Mouse (Mus musculus): ENCODE results near the gene Uevld. TPM values are rescaled to one million over a fixed set of nuclear protein-coding genes. Genes with fewer than 3 reads are reported as not detected.
A peak's percentile ranks its signal among the peaks of the same experiment; 100 is the strongest.

The Uevld gene
- polyA plus RNA-seq, 1 experiment, result 1.3 TPM

DNA sequence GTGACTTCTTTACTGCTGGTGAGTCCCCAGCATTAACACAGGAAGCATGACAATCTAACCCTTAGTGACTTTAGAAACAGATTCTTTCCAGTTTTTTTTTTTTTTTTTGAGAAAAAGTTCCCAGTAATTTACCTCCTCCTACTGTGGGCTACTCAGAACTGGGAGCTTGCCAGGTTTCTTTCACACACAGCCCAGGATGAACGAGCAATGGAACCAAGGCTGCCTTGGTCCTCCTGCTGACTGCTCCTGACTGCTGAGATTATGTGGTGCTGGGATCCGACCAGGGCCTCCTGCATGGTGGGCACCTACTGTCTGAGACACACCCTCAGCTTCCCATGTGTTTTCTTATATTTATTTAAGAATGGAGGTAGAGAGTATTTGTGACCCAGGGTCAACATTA, 28.7 kb upstream of the Uevld start:
- peaks cover 8% of the 10 kb centered on the region; the same call in 1 of the 2 replicates for H3K36me3 ChIP-seq (ENCODE audit: control insufficient read depth, insufficient read depth, low read length)
- H3K27ac ChIP-seq (ENCODE audit: insufficient read depth, low read length), result peak overlapping the region; percentile 10; the same call in 1 of the 2 replicates
- H3K4me3 ChIP-seq (ENCODE audit: extremely low read depth, insufficient read depth, insufficient read length), result no peak overlapping the region
- H3K4me1 ChIP-seq (ENCODE audit: control insufficient read depth, insufficient read depth, insufficient read length), result 0 out of 2 replicates have a peak, but pooled peaks cover 3% of the 10 kb centered on the region
- WGBS, result 61% methylated on average over 2 of the region's 2 CpGs
- no peak for DNase-seq (ENCODE audit: low read depth in 1 of 2, low spot score in 2 of 2)
- H3K27me3 ChIP-seq (ENCODE audit: control insufficient read depth, insufficient read depth, low read length), result no peaks in the 10 kb centered on the region
- TF ChIP-seq CTCF (IDR thresholded peaks at IDR 0.05; ENCODE audit: extremely low read depth, insufficient read depth, insufficient read length, insufficient replicate concordance), result no peak
- TF ChIP-seq POLR2A (IDR thresholded peaks at IDR 0.05; ENCODE audit: low read depth, low read length), result no peak

DNA sequence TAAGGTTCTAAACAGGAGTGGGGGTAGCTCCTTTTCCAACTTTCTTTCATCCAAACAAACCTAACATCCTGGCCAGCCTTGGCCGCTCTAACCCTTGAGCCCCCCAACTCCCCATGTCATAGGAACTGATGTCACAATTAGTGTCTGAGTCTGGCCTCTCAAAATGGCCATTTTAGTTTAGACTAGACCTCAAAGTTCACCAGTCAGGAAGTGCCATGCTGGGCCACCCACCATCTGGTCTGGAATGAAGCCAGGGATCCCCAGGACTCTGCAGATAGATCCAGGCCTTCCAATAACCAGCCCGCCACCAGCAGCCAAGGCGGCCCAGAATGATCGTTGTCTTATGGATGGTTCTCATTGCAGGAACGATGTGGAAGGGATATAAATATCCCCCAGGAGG, 28.3 kb upstream of the Uevld start:
- no peak for DNase-seq (ENCODE audit: low read depth in 1 of 2, low spot score in 2 of 2)
- 70% methylated on average over 5 of the region's 5 CpGs for WGBS

DNA sequence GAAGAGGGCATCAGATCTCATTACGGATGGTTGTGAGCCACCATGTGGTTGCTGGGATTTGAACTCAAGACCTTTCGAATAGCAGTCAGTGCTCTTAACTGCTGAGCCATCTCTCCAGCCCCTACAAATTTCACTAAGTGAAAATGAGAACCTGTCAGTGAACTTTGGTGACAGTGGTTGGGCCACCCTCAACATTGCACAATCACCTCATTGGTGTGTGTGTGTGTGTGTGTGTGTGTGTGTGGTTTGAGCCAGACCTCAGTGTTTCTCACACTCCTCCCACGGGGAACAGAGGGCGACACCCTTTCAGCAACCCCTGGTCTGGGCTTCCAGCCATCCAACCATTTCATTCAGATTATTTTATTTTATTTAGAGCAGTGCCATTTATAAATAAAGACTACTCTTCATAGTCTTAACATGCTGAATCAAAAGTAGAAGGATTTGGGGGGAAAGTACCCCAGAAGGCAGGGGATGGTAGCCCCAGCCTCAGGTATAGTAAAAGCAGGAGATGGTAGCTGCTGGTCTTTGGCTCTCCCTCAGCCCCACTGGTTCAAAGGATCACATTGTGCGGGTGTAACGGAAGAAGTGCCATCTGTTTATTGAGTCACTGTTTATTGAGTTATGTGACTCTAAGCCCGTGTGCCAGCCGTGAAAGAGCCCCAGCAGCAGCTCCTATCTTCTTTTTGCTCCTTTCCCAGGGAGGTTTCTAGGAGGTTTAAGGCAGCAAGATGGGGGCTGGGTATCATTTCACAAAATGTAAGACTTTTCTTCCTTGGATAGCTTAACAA, 27.6 kb upstream of the Uevld start:
- H3K27me3 ChIP-seq (ENCODE audit: control insufficient read depth, insufficient read depth, low read length), result no peaks in the 10 kb centered on the region
- H3K27ac ChIP-seq (ENCODE audit: insufficient read depth, low read length), result no peak overlapping the region
- no peak for TF ChIP-seq CTCF (IDR thresholded peaks at IDR 0.05; ENCODE audit: extremely low read depth, insufficient read depth, insufficient read length, insufficient replicate concordance)
- TF ChIP-seq POLR2A (IDR thresholded peaks at IDR 0.05; ENCODE audit: low read depth, low read length), result no peak
- 69% methylated on average over 8 of the region's 8 CpGs for WGBS
- DNase-seq (ENCODE audit: low read depth in 1 of 2, low spot score in 2 of 2), result no peak
- H3K36me3 ChIP-seq (ENCODE audit: control insufficient read depth, insufficient read depth, low read length), result peaks cover 5% of the 10 kb centered on the region; the same call in 1 of the 2 replicates
- 0 out of 2 replicates have a peak, but pooled peaks cover 3% of the 10 kb centered on the region for H3K4me1 ChIP-seq (ENCODE audit: control insufficient read depth, insufficient read depth, insufficient read length)
- no peak overlapping the region for H3K4me3 ChIP-seq (ENCODE audit: extremely low read depth, insufficient read depth, insufficient read length)

More for the DNA sequence above, 28.3 kb upstream of the Uevld start:
- Histone ChIP-seq H3K36me3 (ENCODE audit: control insufficient read depth, insufficient read depth, low read length) (peaks cover 5% of the 10 kb centered on the region; the same call in 1 of the 2 replicates), H3K27ac (ENCODE audit: insufficient read depth, low read length) (no peak overlapping the region), H3K4me1 (ENCODE audit: control insufficient read depth, insufficient read depth, insufficient read length) (0 out of 2 replicates have a peak, but pooled peaks cover 3% of the 10 kb centered on the region), H3K4me3 (ENCODE audit: extremely low read depth, insufficient read depth, insufficient read length) (no peak overlapping the region), H3K27me3 (ENCODE audit: control insufficient read depth, insufficient read depth, low read length) (no peaks in the 10 kb centered on the region)
- TF ChIP-seq CTCF (IDR thresholded peaks at IDR 0.05; ENCODE audit: extremely low read depth, insufficient read depth, insufficient read length, insufficient replicate concordance) (no peak), POLR2A (IDR thresholded peaks at IDR 0.05; ENCODE audit: low read depth, low read length) (no peak)

DNA sequence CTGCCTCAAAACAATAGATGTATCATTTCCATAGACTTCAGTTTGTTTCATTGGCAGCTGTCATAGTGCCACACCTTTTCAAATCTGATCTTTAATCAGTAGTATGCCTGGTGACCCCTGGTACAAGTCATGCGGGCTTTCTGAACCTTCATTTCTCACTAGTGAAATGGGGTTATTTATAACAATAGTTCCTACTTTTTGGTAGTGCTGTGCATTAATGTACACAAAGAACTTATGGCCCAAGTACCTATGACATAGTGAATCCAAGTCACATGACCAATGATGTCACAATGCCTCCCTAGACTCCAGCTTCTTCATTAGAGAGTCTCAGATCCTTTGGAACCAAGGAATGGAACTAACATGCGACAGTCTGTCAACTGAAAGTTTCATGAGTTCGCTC, 25.0 kb upstream of the Uevld start, which contains the start of gene Gm9999:
Gene Gm9999, plus strand, starts transcription at position 301 of the 400 bp plus-strand sequence.
- TF ChIP-seq CTCF (IDR thresholded peaks at IDR 0.05; ENCODE audit: extremely low read depth, insufficient read depth, insufficient read length, insufficient replicate concordance) (no peak), POLR2A (IDR thresholded peaks at IDR 0.05; ENCODE audit: low read depth, low read length) (no peak)
- H3K36me3 ChIP-seq (ENCODE audit: control insufficient read depth, insufficient read depth, low read length), result no peaks in the 10 kb centered on the region
- DNase-seq (ENCODE audit: low read depth in 1 of 2, low spot score in 2 of 2), result no peak
- H3K4me3 ChIP-seq (ENCODE audit: extremely low read depth, insufficient read depth, insufficient read length), result no peak within 1 kb of the TSS
- H3K4me1 ChIP-seq (ENCODE audit: control insufficient read depth, insufficient read depth, insufficient read length), result 0 out of 2 replicates have a peak, but pooled peaks cover 3% of the 10 kb centered on the region
- no peak within 1 kb of the TSS for H3K27ac ChIP-seq (ENCODE audit: insufficient read depth, low read length)
- WGBS, result 84% methylated on average over 3 of the region's 3 CpGs
- H3K27me3 ChIP-seq (ENCODE audit: control insufficient read depth, insufficient read depth, low read length), result no peaks in the 10 kb centered on the region

DNA sequence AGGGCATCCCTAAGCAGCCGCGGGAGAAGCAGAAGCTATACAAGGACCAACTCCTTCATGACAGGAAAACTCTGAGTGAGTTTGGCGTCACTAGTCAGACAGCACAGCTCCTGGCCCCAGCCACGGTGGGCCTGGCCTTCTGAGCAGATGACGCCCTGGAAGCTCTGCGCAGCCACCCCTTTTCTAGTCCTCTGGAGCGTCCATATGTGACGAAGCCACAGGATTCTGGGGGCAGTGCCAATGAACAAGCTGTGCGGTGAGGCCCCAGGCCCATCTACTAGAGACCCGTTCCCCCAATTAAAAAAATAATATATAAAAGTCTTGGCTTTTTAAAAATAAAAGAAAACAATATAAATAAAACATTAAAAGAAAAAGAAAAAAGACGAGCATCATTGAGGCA, 17.1 kb upstream of the Uevld start:
- no peak for DNase-seq (ENCODE audit: low read depth in 1 of 2, low spot score in 2 of 2)
- H3K4me1 ChIP-seq (ENCODE audit: control insufficient read depth, insufficient read depth, insufficient read length), result no peaks in the 10 kb centered on the region
- TF ChIP-seq POLR2A (IDR thresholded peaks at IDR 0.05; ENCODE audit: low read depth, low read length) (no peak), CTCF (IDR thresholded peaks at IDR 0.05; ENCODE audit: extremely low read depth, insufficient read depth, insufficient read length, insufficient replicate concordance) (no peak)
- WGBS, result 91% methylated on average over 11 of the region's 11 CpGs
- H3K27ac ChIP-seq (ENCODE audit: insufficient read depth, low read length), result no peak overlapping the region
- no peak overlapping the region for H3K4me3 ChIP-seq (ENCODE audit: extremely low read depth, insufficient read depth, insufficient read length)
- H3K36me3 ChIP-seq (ENCODE audit: control insufficient read depth, insufficient read depth, low read length), result no peaks in the 10 kb centered on the region
- no peaks in the 10 kb centered on the region for H3K27me3 ChIP-seq (ENCODE audit: control insufficient read depth, insufficient read depth, low read length)

DNA sequence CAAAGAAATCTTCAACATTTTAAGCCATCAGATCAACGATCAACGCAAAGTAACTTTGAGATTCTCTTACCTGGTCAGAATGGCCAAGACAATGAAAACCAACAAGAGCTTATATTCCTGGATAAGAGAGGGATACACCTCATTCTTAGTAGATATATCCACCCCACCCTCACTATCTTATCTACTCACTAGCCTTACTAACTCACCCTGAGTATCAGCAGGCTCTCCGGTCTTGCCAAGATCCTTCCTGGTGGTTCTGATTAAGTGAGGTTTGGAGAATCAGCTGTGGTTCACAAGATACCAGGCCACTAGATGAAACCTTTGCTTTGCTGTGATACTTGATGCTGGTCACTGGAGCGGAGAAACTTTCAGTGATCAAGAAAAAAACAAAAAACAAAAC, 16.3 kb upstream of the Uevld start:
- no peak for TF ChIP-seq CTCF (IDR thresholded peaks at IDR 0.05; ENCODE audit: extremely low read depth, insufficient read depth, insufficient read length, insufficient replicate concordance)
- TF ChIP-seq POLR2A (IDR thresholded peaks at IDR 0.05; ENCODE audit: low read depth, low read length), result no peak
- no peak overlapping the region for H3K4me3 ChIP-seq (ENCODE audit: extremely low read depth, insufficient read depth, insufficient read length)
- DNase-seq (ENCODE audit: low read depth in 1 of 2, low spot score in 2 of 2), result no peak
- 92% methylated on average over 4 of the region's 4 CpGs for WGBS
- no peak overlapping the region for H3K27ac ChIP-seq (ENCODE audit: insufficient read depth, low read length)
- H3K4me1 ChIP-seq (ENCODE audit: control insufficient read depth, insufficient read depth, insufficient read length), result no peaks in the 10 kb centered on the region
- no peaks in the 10 kb centered on the region for H3K27me3 ChIP-seq (ENCODE audit: control insufficient read depth, insufficient read depth, low read length)
- no peaks in the 10 kb centered on the region for H3K36me3 ChIP-seq (ENCODE audit: control insufficient read depth, insufficient read depth, low read length)

DNA sequence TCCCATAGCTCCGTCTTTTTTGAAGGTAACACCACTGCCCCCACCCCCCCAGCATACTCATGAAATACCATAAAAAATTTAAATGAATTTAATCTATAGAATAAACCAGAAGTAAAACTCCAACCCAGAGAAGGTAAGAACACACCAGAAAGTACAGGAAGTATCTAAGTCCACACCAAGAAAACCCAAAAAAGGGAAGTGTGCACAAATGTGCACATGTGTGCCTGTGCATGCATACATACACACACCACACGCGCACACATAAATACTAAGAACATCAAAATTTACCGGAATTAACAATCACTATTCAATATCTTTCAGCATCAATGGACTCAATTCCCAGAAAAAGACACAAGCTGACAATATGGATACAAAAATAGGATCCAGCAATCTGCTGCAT, 11.6 kb upstream of the Uevld start:
- Histone ChIP-seq H3K27ac (ENCODE audit: insufficient read depth, low read length) (no peak overlapping the region), H3K4me3 (ENCODE audit: extremely low read depth, insufficient read depth, insufficient read length) (no peak overlapping the region), H3K27me3 (ENCODE audit: control insufficient read depth, insufficient read depth, low read length) (no peaks in the 10 kb centered on the region), H3K4me1 (ENCODE audit: control insufficient read depth, insufficient read depth, insufficient read length) (no peaks in the 10 kb centered on the region), H3K36me3 (ENCODE audit: control insufficient read depth, insufficient read depth, low read length) (no peaks in the 10 kb centered on the region)
- no peak for DNase-seq (ENCODE audit: low read depth in 1 of 2, low spot score in 2 of 2)
- WGBS, result 81% methylated on average over 4 of the region's 4 CpGs
- TF ChIP-seq POLR2A (IDR thresholded peaks at IDR 0.05; ENCODE audit: low read depth, low read length) (no peak), CTCF (IDR thresholded peaks at IDR 0.05; ENCODE audit: extremely low read depth, insufficient read depth, insufficient read length, insufficient replicate concordance) (no peak)
